Mouse (Mus musculus): Measurements from ENCODE around the gene Gm20825. TPM values are rescaled to one million over a fixed set of nuclear protein-coding genes. Genes with fewer than 3 reads are reported as not detected.
"Not testable (repeated sequence)": the region's sequence is repeated elsewhere in the genome, so short reads cannot be mapped to it uniquely, and the experiment has no call there.

The Gm20825 gene
- not detected in 2 replicates for polyA plus RNA-seq (2015; fragmentation: Nextera tagmentation; extraction: Ambion mirVana)

GRCm38 (mm10) chrY:8071407-8071806 lies at the start of gene Gm20825:
Gene Gm20825, minus strand, starts transcription at chrY:8071507.
- not testable (repeated sequence) for H3K27ac ChIP-seq (ENCODE audit: low read length); H3K4me1 ChIP-seq (ENCODE audit: control insufficient read depth, insufficient read depth, low read length); H3K4me3 ChIP-seq (ENCODE audit: low read length); H3K27me3 ChIP-seq (ENCODE audit: control insufficient read depth, insufficient read depth, low read length); H3K4me2 ChIP-seq (ENCODE audit: low read depth, low read length); H3K36me3 ChIP-seq (ENCODE audit: control insufficient read depth, insufficient read depth); ATAC-seq (replicated peaks; ENCODE audit: extremely low read depth, insufficient read depth, low FRiP score); H3K9me3 ChIP-seq (replicated peaks; ENCODE audit: control insufficient read depth, low read length); H3K9ac ChIP-seq (ENCODE audit: low read length)
- WGBS: 44% methylated on average over 3 of the region's 4 CpGs

Other genes with a start within 250 kb of the Gm20825 start
- gene Gm29049, start 74.3 kb downstream of the Gm20825 start, polyA plus RNA-seq (2015; fragmentation: Nextera tagmentation; extraction: Ambion mirVana): not detected in 2 replicates
- not detected in 2 replicates for gene Gm20824, start 186.4 kb upstream of the Gm20825 start, polyA plus RNA-seq (2015; fragmentation: Nextera tagmentation; extraction: Ambion mirVana)